Mouse (Mus musculus) cerebellum, postnatal 10 days (tissue): Measurements from ENCODE around the gene Fam102b.

Source experiments
- DNase-seq, 2 experiments: peaks; one replicate each; pipeline ENCODE4 v3.0.0; 2021; ENCODE audit warnings: mixed read lengths in 2 of 2

The Fam102b gene

DNA sequence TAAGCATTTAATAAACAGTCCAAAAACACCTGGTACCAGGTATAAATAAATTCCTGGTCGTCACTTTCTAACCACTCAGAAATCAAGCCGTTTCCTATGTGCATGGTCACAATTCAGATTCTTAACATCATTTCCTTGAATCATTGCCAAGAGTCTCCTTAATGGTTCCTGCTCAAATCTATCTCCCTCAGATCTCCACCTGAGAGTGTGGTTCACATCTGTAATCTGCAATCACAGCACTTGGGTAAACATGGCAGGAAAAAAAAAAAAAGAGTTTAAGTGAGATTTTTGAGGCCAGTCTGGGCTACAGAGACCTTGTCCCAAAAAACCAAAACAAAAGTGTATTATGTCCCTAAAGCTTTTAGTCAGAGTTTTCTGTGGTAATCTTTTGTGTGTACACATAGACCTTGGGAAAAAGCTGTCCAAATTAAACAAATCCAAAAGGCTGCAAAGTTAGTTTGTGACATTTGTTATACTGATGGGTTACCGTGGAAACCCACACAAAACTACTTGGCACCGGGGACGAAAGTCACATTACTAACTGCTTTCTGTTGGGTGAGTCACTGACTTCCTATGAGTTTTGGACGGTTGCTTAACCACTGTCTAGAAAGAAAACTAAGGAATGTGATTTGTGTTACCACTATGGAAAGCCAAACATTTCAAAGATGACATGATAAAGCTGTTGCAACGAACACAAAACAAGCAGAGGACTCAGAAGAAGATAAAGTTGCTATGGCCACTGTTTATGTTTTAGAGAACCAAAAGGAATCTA lies 16.7 kb downstream of the Fam102b start:
- no peak for DNase-seq

DNA sequence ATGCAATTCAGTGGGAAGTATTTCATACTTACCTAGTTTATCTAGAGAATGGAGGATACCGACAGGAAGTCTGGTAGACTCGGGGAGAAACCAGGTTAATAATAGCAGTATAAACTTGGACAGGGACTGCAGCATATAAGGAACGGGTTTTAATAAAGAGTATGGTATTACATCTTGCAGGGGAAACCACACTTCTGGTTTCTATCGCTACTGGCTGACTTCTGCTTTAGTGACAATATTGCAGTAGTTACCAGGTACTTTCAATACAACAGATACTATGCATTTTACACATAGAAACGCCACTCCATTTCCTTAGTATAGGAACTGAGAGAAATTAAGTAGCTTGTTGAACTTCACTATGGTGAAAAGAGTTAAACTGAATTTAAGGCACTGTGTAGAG lies 19.2 kb downstream of the Fam102b start:
- no peak for DNase-seq

DNA sequence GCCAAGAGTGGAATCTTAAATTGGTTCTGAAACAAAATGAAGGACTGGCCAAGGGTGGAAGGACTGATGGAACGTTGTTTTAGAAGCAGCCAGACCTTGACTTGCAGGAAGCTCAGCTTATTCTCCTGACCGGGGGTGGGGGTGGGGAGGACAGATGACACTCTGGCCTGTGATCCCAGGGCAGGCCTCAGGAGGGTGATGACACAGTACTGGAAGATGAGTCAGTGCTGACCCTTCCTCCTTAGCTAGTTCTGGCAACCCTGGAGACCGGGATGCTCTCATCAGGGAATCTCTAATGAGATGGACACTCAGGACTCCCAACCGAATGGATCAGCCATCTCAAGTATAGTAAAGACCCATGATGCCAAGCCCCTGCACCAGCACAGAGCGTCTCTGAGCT lies 21.6 kb downstream of the Fam102b start:
- DNase-seq: no peak

DNA sequence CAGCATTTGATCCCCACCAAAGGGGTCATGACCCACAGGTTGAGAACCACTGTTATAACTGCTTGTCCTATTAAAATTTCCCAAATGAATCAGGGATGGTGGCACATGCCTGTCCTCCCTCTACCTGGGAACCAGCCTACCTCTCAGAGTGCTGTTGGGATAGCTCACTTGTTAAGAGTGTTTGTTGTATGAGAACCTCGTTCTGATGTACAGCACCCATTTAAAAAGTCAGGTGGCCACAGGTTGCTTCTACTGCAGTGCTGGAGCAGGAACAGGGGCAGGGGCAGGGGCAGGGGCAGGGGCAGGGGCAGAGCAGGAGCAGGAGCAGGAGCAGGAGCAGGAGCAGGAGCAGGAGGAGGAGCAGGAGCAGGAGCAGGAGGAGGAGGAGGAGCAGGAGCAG lies 28.2 kb downstream of the Fam102b start:
- DNase-seq: no peak

DNA sequence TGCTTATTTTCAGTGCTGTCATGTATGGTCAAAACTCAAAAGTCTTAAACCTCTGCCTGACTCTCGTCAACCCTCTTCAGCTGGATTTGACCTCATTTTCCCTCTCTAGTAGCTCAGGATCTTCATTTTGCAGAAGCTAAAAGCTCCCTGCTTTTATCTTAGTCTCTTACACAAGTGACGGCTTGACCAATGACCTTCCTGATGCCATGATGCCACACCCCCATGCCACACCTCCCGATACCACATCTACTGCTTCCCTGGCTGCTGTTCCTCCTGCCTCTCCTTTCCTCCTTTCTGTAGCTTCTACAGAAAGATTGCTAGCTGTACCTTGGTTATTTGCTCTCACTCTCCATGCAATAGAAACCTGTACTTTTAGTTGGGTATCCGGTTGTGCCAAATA lies 29.6 kb downstream of the Fam102b start:
- DNase-seq: no peak

DNA sequence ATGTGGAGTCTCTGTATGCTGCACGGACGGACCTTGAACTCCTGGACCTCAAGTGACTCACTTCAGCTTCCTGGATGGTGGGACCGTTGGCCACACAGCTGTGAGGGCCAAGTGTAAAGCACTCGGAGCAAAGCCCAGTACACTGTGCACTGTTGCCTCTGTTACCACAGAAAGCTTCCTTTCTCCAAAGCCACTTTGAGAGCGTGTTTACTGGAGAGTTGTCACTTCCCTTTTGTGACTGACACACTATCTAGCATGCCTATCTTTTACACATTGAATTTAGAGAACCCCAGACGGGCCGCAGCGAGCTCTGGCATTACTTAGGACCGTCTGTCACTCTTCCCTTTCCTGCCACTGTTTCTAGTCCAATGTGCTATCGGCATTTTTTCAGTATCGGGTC lies 30.1 kb downstream of the Fam102b start:
- no peak for DNase-seq

DNA sequence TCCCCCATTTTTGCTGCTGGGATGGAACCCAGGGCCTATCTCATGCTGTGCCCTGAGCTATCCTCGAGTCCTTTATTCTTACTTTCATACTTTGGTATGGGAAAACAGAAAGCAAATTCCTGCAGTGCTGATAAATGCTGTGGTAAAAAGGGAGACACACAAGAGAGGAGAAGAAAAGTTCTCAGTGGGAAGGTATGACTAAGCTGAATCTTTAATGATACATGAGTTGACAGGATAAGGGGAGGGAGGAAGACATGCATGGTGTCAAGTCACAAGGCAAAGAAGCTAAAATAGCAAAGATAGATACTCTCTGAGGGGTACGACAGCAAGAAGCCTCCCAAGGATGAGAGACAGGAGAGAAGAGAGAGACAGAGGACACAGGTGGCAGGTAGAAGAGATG lies 32.0 kb downstream of the Fam102b start:
- no peak for DNase-seq

DNA sequence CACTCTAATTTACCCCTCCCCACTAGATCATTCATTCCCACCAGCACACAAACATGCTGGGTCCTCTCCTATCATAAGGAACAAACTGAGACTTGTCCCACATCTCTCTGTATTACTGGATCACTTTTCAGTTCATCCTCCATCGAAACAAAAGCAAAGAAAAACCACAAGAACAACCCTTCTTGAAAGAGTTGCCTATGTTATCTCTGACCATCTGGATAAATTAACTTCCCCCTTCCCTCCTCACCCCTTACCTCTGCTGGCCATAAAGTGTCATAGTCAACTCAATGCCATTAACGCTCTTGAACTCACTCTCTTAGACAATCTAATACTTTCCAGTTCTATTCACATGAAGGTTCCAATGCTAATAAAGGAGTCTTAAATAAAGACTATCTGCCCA lies 32.9 kb downstream of the Fam102b start:
- DNase-seq: no peak

DNA sequence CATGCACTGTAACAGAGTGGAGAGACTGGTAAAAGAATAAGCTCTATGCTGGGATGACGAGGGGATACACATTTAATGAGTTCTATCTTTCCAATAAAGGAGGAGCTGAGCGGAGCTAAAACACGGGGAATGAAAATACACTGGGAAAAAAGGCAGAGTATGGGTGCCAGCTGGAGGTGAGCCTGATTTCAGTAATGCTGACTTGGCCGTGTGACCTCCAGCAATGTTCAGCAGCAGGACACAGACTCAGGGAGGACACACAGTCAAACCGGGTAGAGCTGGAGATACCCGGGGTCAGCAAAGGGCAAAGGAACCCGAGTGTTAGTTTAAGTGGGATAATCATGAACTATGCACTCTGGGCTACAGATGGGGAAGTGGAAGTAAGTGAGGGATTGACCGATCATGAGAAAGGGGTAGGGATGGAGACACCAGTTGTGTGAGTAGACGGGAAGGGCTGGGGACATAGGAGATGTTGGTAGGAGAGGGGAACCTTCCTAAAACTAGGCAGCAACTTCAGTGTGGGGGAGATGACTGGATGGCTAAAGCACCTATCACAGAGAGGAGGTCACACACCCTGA lies 37.3 kb downstream of the Fam102b start:
- no peak for DNase-seq

DNA sequence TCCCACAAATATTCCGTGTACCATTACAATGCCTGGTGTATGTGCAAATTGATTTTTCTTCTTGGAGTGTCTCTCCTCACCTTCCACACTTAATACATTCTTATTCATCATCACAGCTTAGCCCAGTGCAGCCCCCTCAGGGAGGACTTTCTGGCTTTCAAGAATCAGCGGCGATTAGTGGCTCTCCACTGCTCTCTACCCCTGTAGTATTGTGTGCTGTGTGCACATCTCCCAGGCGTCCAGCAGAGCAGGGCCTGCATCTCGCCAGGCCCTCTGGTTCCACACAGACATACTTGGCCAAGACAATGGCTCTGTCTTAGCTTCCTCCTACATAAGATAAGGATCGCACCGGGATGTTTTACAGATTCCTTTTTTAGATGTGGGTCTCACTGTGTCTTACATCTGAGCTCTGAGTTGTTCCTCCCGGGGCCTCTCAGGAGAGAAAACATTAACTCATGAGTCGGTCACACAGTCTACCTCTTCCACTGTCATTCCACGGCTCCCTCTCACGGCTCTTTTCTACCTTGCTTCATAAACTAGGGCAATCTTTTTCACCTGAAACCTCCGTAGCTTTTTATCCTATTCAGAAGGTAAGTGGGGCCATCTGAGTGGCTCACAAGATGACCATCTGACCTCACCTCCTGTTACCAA lies 40.3 kb downstream of the Fam102b start:
- DNase-seq: no peak

DNA sequence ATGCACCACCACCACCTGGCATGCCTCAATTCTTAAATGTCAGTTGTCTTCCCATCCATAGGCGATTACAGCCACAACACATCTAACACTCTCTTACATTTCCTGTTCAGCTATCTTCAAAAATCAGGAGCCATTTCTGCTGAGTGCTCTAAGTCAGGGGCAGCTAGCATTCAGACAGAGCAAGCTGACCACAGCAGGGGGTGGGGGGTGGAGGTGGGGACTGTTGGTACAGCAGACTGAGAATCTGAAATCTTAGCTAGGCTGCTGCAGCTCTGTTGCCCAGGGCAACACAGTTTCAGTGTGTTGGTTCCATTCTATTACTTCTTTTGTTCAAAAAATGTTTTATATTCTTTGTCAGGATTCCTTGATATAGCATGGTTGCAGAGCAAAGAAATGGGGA lies 40.9 kb downstream of the Fam102b start:
- DNase-seq: peak; percentile 42 to 57

DNA sequence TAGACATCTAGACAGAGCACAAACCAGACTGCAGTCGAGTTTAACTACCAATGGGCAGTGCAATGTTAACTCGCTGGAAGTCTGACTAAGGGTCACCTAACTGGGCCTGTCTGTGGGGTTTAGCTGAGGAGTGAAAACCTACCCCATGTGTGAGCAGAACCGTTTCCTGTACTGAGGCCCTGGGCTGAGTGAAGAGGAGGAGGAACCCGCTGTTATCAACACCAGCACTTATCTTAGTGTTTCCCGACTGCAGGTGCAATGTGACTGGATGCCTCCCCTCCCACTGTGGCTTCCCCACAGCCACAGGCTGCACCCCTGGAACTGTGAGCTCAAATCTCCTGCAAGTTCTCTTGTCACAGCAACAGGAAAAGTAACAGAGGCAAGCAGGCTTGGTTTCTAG lies 43.4 kb downstream of the Fam102b start:
- no peak for DNase-seq

DNA sequence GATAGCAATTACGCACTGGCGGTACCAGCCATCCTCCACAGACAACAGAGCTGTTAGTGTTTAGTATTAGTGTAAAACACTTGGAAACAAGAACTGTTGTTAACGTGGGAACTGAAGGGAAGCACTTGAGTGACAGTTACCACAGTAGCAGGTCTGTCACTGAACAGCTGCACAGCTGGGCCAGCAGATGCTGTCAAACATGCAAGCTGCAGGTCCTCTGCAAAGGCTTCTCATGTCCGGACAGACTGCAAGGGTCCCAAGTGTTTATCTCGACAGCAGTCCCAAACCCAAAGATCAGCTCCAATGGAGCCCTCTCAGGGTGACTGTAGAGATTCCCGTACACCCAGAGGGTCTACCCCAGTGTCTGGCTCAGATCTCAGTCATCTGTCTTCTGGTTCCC lies 45.5 kb downstream of the Fam102b start:
- no peak for DNase-seq

DNA sequence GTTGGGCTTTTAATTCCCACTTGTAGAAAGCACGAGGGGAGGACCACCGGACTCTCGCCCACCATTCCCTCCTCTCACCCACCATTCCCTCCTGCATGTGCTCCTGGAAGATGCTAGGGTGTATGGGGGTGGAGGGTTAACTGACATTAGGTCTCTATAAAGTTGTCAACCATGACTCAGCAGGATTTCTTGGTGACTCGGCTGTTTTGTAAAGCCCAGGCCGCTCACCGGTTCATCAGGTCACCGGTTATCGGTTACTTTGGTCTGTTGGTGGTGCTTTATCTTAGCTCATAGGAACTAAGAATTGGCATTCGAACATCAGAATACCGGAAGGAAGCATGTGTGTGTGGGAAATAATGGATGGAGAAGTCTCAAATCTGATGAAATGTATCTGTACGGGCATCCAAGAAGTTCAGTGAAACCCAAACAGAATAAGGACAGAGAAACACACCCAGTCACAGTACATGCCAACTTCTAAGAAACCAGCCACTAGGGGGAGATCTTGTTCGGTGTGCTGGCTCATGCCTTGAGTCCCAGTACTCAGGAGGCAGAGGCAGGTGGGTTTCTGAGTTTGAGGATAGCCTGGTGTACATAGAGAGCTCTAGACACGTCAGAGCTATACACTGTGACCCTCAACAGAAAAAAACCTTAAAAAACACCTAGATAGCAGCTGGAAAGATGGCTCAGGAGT lies 49.9 kb downstream of the Fam102b start:
- no peak for DNase-seq

DNA sequence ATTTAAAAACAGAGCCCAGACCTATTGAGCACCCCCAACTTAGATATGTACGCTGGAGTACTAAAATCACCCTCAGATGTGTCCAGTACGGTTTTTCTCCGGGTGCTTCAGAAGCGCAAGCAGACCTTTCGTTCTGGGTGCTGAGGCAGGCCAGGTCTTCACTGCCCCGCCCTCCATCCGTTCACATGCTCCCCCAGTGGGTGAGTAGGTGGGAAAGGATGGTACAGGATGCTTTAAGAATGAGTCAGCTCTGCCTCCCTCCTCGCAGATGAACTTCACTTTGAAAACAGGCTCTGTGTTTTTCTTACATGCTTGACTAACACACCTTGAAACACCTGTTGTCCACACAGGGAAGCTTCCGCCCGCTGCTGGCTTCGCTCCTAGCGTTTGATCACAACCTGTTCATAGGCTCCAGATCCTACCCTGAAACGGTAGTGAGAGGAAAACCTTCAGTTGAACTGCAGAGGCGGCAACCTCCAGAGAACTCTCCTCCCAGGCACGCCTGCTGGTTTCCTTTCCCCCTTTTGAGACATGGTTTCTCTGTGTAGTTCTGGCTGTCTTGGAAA lies 52.4 kb downstream of the Fam102b start:
- no peak for DNase-seq

DNA sequence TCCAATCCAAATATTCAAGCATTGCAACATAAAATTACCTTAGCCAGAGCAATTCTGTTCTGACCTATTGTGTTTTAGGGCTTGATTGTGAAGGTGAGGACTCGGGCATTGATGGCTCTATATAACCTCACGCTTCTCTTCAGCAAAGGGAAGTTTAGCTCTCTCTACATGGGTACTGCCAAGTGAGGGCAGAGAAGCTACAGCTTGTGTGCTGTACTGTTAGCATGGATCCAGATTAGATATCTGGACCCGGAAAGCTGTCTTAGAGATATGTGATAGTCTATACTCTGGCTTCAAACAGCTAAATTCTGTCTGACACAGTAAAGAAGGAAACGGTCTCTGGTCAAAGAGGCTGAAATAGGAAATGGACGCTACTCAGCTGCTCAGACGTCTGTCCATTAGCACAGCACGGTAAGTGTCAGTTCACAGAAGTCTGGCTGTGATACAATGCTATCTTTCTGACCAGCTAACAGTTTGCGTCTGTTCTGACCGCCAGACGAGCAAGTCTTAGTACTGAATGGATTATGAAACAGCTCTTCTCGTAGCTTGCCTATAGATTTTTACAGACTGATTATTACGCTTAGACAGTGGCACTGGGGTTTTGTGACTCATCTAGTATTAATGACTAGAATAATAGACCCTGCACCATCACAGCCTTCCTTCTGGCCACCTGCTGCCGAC lies 53.3 kb downstream of the Fam102b start:
- DNase-seq: no peak

DNA sequence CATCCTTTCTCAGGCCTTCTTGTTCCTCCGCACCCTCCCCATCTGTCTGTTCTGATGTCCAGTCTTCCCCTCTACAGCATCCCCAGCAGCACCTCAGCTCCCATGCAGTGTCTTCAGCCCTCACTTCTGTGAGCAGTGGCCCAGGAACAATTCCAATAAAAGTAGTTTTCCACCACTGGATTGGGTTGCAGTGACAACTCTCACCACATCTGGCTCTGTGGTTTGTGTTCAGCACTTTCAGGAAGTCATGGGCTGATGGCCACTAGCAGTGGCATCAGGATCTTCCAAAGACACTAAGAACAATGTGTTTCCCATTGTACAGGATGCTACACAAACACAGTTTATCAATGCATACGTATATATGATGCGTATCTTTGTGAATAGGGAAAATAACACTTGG lies 61.4 kb downstream of the Fam102b start:
- DNase-seq: no peak

DNA sequence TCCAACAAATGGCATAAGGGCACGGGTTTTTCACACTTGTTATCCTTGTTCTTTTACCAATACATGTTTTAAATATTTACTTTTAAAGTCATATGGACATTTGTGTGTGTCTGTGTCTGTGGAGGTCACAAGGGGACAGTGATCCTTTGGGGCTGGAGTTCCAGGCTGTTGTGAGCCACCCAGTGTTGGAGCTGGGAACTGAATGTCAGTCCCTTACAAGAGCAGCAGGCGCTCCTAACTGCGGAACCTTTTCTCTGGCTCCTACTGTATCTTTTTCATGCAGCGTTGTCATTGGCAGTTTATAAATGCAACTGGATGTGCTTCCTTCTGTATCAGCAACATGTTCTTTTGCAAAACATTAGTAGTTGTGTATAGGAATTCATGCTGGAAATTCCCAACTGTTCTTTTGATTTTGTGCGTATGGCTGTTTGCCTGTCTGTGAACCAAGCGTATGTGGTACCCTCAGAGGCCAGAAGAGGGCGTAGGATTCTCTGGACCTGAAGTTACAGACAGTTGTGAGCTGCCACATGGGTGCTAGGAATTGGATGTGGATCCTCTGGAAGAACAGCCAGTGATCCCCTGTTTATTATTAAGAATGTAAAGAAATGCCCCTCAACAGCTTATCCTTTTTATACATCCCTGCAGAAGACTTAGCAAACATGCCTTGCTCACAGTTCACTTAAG lies 62.9 kb downstream of the Fam102b start:
- peak; percentile 42 to 49 for DNase-seq

DNA sequence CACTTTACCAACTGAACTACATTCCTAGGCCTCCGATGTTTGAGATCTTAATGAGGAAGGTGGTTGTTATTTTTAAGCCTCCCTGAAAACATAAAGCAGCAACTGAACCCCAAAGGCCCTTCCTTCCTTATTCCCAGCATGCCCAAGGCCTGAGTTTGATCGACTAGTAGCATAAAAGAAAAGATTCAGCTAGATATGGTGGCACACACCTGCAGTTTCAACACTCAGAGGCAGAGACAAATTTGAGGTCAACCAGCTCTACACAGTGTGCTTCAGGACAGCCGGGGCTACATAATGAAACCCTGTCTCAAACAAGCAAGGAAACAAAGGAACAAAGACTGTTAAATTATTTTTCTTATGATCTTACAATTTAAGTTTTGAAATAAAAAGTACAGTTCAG lies 63.6 kb downstream of the Fam102b start:
- DNase-seq: no peak

DNA sequence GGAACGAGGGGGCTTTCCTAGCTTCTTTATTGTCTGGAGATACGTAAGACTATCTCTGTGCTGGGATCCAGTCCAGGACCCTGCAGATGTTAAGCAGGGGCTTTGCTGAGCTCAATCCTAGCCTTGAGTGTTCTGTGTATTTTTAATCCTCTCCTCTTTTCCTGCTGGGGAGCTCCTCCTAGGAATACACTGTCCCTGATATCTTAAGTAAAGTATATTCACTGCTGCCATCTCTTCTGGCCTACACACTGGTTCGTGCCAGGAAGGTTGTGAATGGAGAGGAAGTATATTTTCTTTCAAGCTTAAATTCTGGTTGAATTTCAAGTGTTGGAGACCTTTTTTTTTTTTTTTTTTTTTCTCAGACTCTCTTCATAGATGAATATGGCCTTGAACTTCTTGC lies 64.1 kb downstream of the Fam102b start:
- no peak for DNase-seq

DNA sequence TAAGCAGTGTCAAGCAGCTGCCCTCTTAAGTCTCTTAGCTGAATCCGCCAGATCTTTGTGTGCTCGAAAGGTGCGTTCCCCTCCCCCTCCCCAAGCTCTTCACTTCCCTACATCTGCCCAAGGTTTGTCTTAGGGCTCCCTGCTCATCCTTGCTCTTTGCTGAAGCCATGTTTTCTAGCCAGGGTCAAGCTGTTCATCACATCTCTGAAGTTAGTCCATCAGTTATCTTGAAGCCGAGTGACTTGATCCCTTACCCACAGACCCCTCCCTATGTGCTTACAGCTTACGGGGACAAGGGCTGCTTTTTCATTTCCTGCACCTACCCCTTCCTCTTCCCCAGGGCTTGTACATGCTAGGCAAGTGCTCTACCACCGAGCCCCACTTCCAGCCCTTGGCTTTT lies 65.8 kb downstream of the Fam102b start:
- DNase-seq: no peak

DNA sequence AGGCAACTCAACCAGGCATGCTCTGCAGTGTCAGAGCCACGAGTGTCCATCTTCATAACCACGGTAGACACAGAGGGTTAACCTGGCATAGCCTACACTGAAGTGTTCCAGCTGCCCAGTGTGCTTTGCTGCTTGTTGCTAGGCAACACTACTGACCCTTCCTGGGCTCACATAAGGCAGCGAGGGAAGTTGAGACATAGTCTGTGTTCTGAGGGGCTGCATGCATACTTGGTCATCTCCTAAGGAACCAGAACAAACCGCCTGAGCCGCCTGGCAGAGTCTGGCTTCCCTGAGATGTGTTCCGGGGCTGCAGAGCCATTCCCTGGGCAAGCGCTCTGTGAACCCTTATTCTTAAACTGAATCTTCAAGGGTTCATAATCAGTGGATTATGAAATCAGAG lies 66.2 kb downstream of the Fam102b start:
- DNase-seq: peak; percentile 71 to 73
